Mouse (Mus musculus) regulatory T cell (primary cell): ENCODE results near the gene Cuedc2.

Source experiments
- in situ Hi-C: fragments of 300-600 bp; cut with MboI, MseI; formaldehyde crosslinking; loops from one replicate; pipeline ENCODE4 v1.15.1; 2025; ENCODE audit warnings: high pct_unique_total_duplicates

The Cuedc2 gene

GRCm38 (mm10) chr19:46321101-46321943 lies 17.2 kb downstream of the Cuedc2 start:
- in situ Hi-C loops = no loop called here

GRCm38 (mm10) chr19:46320076-46320785 lies 18.3 kb downstream of the Cuedc2 start:
- in situ Hi-C loops = no loop called here

DNA sequence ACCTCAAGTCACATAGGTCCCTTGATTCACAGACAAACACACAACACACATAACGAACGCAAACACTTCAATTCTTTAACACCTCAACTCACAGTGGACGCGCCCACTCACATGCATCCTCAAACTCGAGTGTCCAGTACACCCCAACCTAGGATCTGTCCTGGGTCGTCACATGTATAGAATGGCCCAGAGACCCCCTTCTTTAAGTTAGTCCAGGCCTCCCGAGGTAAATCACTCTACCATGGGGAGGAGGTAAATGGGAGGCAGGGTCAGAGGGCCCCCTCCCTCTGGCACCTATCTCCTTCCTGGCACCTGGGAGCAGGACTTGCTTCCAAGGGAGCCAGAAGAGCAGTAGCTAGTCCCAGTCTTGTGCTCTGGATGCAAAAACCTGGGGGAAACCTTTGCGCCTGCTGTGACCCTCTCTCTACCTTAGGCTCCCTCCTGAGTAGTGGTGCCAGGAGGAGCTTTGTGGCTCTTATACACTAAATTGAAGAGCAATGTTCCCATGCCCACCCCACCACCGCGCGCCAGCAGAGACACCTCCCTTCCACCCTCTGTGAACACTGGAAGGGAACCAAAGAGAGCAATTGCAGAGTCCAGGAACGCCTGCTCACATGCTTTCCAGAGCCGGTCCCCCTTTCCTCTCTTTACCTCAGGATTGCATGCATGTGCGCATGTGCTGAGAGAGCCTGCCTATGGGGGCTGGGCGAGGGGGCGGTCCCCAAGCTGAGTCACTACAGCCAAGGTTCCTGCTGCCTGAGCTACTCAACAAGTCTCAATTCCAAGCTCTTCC lies 19.7 kb downstream of the Cuedc2 start:
- in situ Hi-C loops = no loop called here

DNA sequence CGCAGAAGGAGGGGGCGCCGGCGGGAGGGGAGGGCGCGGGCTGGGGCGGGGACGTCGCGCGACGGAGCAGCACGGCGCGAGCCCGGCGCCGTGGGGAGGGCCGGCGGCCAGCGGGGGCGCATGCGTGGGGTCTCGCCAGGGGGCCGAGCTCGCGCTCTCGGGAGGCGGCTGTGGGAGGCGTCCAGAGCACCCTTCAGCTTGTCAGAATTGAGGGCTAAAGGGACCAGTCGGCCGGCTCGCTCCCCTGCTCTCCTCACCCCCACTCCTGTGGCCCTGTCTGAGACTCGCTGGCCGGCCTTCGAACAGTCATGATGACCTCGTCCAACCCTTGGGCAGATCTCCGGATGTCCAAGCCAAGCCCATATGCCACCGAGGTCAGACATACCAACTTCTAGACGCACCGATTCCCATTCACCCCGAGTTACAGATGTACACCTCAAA lies 20.5 kb downstream of the Cuedc2 start:
- in situ Hi-C loops = no loop called here

- in situ Hi-C loops = no loop called here
Measured at GRCm38 (mm10) chr19:46317546-46317885, 21.0 kb downstream of the Cuedc2 start.

GRCm38 (mm10) chr19:46316846-46317545 lies 21.5 kb downstream of the Cuedc2 start:
- in situ Hi-C loops = no loop called here

GRCm38 (mm10) chr19:46315752-46316610 lies 22.5 kb downstream of the Cuedc2 start:
- in situ Hi-C loops = no loop called here

DNA sequence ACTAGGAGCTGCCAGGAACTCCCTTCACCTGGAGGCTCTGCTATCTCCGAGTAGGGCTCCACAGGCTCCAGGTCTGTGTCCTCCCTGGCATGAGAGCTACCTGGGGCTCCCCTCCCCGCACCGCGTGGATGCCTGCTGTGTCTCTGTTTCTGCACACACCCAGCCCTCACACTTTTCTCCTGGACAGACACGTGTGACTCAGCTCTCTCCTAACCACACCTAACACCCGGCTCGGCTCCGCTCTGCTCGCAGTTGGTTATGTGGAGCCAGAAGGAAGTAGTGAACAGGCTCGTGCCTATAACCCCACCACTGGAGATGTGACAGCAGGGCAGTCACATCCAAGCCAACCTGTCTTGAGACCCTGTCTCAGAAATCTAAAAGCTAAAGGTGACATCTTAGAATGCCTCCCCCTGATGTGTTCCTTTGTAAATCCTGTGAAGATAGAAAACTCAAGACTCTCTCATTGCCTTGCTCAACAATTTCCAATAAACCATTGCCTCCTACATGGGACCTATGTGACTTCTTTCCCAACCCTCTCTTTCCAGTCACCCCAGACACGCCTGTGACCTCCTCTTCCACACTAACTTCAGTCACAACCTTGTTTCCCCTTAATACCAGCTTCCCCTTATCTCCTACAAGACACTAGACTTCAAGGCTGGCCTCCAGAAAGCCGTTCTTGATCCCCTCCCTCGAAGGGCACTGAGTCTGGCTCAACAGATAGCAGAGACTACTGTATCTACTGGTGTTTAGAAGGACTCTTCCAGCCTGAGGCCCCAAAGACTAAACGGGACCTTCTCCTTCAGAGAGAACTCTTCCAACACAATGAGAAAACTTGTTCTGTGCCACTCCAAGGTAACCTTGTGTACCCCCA lies 23.4 kb downstream of the Cuedc2 start:
- in situ Hi-C loops = no loop called here

DNA sequence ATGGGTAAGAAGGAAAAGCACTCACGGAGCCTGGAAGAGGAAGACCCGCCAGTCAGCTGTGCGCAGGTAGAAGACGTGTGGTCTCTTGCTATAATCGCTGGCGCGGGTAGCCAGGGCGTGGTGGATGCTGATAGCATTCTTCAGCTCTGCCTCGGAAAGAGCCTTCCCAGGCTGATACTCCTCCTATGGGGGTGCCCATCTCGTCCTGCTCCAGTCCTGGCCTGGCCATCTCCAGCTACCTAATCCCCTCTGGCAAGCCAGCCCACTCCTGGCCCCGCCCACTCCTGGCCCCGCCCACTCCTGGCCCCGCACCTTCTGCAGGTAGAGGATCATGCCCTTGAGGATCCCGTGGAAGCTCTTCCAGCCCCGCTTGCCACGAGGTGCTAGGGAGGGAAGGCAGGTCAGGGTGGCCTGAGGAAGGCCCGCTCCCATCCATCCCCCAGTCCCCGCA lies 24.3 kb downstream of the Cuedc2 start:
- in situ Hi-C loops = no loop called here

GRCm38 (mm10) chr19:46313591-46313990 lies 24.9 kb downstream of the Cuedc2 start:
- in situ Hi-C loops = no loop called here

DNA sequence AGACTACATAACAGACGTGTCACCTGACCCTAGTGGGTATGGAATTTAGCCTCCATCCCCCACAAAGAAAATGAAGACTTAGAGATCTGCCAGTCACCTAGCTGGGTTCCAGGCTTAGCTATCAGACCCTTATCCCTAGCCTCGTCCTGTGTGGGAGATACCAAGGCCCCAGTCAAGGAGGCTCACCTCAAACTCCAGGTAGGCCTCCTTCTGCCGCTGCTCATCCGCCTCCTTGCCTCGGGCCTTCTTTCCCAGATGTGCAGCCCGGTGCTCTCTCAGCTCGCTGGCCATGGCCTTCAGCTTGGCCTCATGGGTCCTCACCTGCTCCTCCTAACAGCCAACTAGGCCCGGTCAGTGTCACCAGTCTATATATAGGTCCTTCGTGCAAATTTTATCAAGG lies 25.4 kb downstream of the Cuedc2 start:
- in situ Hi-C loops = no loop called here

GRCm38 (mm10) chr19:46312566-46312965 lies 25.9 kb downstream of the Cuedc2 start:
- in situ Hi-C loops = no loop called here

GRCm38 (mm10) chr19:46311341-46311740 lies 27.2 kb downstream of the Cuedc2 start:
- in situ Hi-C loops = no loop called here

GRCm38 (mm10) chr19:46310312-46310865 lies 28.1 kb downstream of the Cuedc2 start:
- in situ Hi-C loops = no loop called here

- in situ Hi-C loops = loop anchor here (5.0 kb wide), 1 partner anchor 512 kb away; no protein-coding TSS in a partner anchor
Measured at GRCm38 (mm10) chr19:46309651-46310305, 28.7 kb downstream of the Cuedc2 start.

GRCm38 (mm10) chr19:46308706-46309435 lies 29.6 kb downstream of the Cuedc2 start:
- in situ Hi-C loops = loop anchor here (5.0 kb wide), 1 partner anchor 512 kb away; no protein-coding TSS in a partner anchor

GRCm38 (mm10) chr19:46308303-46308702 lies 30.2 kb downstream of the Cuedc2 start:
- in situ Hi-C loops = loop anchor here (5.0 kb wide), 1 partner anchor 511 kb away; no protein-coding TSS in a partner anchor

- in situ Hi-C loops = loop anchor here (5.0 kb wide), 1 partner anchor 510 kb away; no protein-coding TSS in a partner anchor
Measured at GRCm38 (mm10) chr19:46307781-46308180, 30.7 kb downstream of the Cuedc2 start.
